Comparison of ENCODE assay signal across 8 mouse cellular contexts in the genomic region with DNA sequence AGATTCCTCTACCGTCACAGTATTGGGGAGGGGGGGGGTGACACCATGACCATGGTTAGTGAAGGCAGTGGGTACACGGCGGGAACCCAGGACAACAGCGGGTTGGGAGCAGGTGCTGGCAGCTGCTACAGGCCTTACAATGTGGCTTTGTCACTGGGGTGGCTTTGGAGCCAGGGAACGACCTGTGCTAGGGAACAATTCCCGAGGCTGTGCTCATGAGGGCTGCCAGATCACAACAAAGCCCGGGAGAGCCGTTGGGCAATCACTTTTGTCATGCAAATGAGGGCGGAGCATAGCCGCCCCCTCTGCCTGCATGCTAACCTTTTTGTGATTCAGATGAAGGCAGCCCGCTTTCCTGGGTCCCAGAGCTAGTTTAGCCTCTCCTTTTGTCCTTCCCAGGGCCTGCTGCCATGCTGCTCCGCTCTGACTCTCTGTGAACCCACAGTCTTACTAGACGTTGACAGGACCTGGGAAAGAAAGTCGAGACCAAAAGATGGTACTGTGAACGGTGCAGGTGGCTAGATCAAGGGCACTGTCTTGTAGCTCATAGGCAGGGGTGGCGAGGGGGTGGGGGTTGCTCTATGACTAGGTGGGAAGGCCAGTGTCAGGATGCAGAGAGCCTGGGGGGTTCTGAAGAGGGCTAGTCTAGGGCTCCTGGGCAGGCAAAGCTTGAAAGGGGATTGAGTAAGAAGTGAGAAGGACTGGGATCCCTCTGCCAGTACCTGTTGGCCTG. TPM values are rescaled to one million over a fixed set of nuclear protein-coding genes. Genes with fewer than 3 reads are reported as not detected.
DNase-seq lines count a peak whose midpoint lies in the region; ATAC-seq and TF ChIP-seq lines count a peak whose summit lies in the region.

No protein-coding gene starts in this region.

- H3K4me3 ChIP-seq in lung, adult 2 months (replicated peaks; ENCODE audit: extremely low read depth, low read depth, low read length): no peak overlapping the region
- no peak overlapping the region for H3K4me3 ChIP-seq in embryonic facial prominence, embryonic 15.5 days (replicated peaks)
- peak overlapping the region; percentile 17 for H3K4me3 ChIP-seq in midbrain, embryonic 11.5 days (ENCODE audit: low read depth, low read length)
- H3K4me3 ChIP-seq in thymus, adult 2 months (ENCODE audit: control insufficient read depth, insufficient read depth, low read length): no peak overlapping the region

- no peaks in the 10 kb centered on the region for H3K4me1 ChIP-seq in lung, adult 2 months (ENCODE audit: control insufficient read depth, insufficient read depth, low read length)
- H3K4me1 ChIP-seq in embryonic facial prominence, embryonic 15.5 days: peaks cover 11% of the 10 kb centered on the region; the same call in 1 of the 2 replicates
- peaks cover 34% of the 10 kb centered on the region for H3K4me1 ChIP-seq in midbrain, embryonic 11.5 days (ENCODE audit: control insufficient read depth, insufficient read depth, low read length)
- H3K4me1 ChIP-seq in thymus, adult 2 months (replicated peaks; ENCODE audit: control insufficient read depth, insufficient read depth, low read length): peaks cover 45% of the 10 kb centered on the region

- no peaks in the 10 kb centered on the region for H3K36me3 ChIP-seq in embryonic facial prominence, embryonic 15.5 days
- H3K36me3 ChIP-seq in midbrain, embryonic 11.5 days (ENCODE audit: control insufficient read depth, insufficient read depth, low read length): no peaks in the 10 kb centered on the region
- no peaks in the 10 kb centered on the region for H3K36me3 ChIP-seq in thymus, adult 2 months (ENCODE audit: control insufficient read depth, insufficient read depth, low read length)

- H3K4me2 ChIP-seq in embryonic facial prominence, embryonic 15.5 days (replicated peaks): no peak overlapping the region
- H3K4me2 ChIP-seq in midbrain, embryonic 11.5 days: peak overlapping the region; percentile 35

- no peak overlapping the region; the same call in 1 of the 2 replicates for H3K27ac ChIP-seq in embryonic facial prominence, embryonic 15.5 days (replicated peaks)
- peak overlapping the region; percentile 99 for H3K27ac ChIP-seq in midbrain, embryonic 11.5 days (ENCODE audit: low read depth, low read length)
- peak overlapping the region; percentile 46; the same call in 1 of the 2 replicates for H3K27ac ChIP-seq in thymus, adult 2 months (ENCODE audit: control insufficient read depth, insufficient read depth, low read length)

- WGBS in lung, adult 2 months: 48% methylated on average over 16 of the region's 16 CpGs
- WGBS in embryonic facial prominence, embryonic 15.5 days: 21% methylated on average over 16 of the region's 16 CpGs
- 5% methylated on average over 16 of the region's 16 CpGs for WGBS in midbrain, embryonic 11.5 days
- 39% methylated on average over 16 of the region's 16 CpGs for WGBS in thymus, adult 2 months

- no peak for TF ChIP-seq POLR2A in lung, adult 2 months (IDR thresholded peaks at IDR 0.05; ENCODE audit: borderline replicate concordance, extremely low read depth, low read depth, low read length)
- TF ChIP-seq POLR2A in thymus, adult 2 months (IDR thresholded peaks at IDR 0.05; ENCODE audit: control insufficient read depth, extremely low read depth, insufficient read depth, low read length, poor library complexity): no peak

- no peak overlapping the region for H3K9ac ChIP-seq in embryonic facial prominence, embryonic 15.5 days
- peak overlapping the region; percentile 62 for H3K9ac ChIP-seq in midbrain, embryonic 11.5 days (ENCODE audit: low read length)

- DNase-seq in lung, adult 2 months: peak; percentile 41
- DNase-seq in lung, postnatal 14 days: no peak
- DNase-seq in layer of hippocampus, postnatal 14 days (ENCODE audit: low spot score in 2 of 2): peak; percentile 53 to 87
- DNase-seq in midbrain, embryonic 11.5 days (ENCODE audit: low spot score, missing footprints): peak; percentile 98
- DNase-seq in thymus, adult 2 months: peak; percentile 46
- DNase-seq in urinary bladder, adult 2 months (ENCODE audit: low spot score): no peak
- DNase-seq in spleen, postnatal 10 days (ENCODE audit: low spot score in 2 of 2): no peak

- ATAC-seq in embryonic facial prominence, embryonic 15.5 days (ENCODE audit: insufficient number of reproducible peaks, low FRiP score, low TSS enrichment, low read depth): peak; percentile 76
- ATAC-seq in midbrain, embryonic 11.5 days (ENCODE audit: low FRiP score): peak; percentile 95

- no peak for TF ChIP-seq CTCF in lung, adult 2 months (IDR thresholded peaks at IDR 0.05; ENCODE audit: insufficient read depth, low read length)
- TF ChIP-seq CTCF in thymus, adult 2 months (IDR thresholded peaks at IDR 0.05; ENCODE audit: borderline replicate concordance, control insufficient read depth, extremely low read depth, insufficient read depth, low read length, poor library complexity): no peak

- H3K27me3 ChIP-seq in embryonic facial prominence, embryonic 15.5 days: no peaks in the 10 kb centered on the region
- no peaks in the 10 kb centered on the region for H3K27me3 ChIP-seq in midbrain, embryonic 11.5 days (ENCODE audit: control insufficient read depth, insufficient read depth, low read length)
- no peaks in the 10 kb centered on the region for H3K27me3 ChIP-seq in thymus, adult 2 months (ENCODE audit: control insufficient read depth, insufficient read depth, low read length)

- H3K9me3 ChIP-seq in embryonic facial prominence, embryonic 15.5 days (replicated peaks): no peaks in the 10 kb centered on the region
- H3K9me3 ChIP-seq in midbrain, embryonic 11.5 days (ENCODE audit: control insufficient read depth, low read length): no peaks in the 10 kb centered on the region

RNA-seq across cellular contexts. Expression of gene Klf13, which starts 18.4 kb away (rescaled TPM):
- 88.4 and 109 TPM in 2 replicates for polyA plus RNA-seq in lung, adult 2 months (2012; rRNA removed)
- 39.2 and 39.9 TPM in 2 replicates for polyA plus RNA-seq in embryonic facial prominence, embryonic 15.5 days (2015; fragmentation: Nextera tagmentation; extraction: Ambion mirVana)
- 100 to 1,000 TPM; 170 to 173 TPM for total RNA-seq in layer of hippocampus, postnatal 14 days (2021)
- 31.5 and 32.0 TPM in 2 replicates for polyA plus RNA-seq in midbrain, embryonic 11.5 days (2014; fragmentation: Nextera tagmentation; extraction: Ambion mirVana)
- polyA plus RNA-seq in thymus, adult 2 months (2012; rRNA removed): 172 and 234 TPM in 2 replicates
- polyA plus RNA-seq in urinary bladder, adult 2 months (2012; rRNA removed): 13.0 and 21.9 TPM in 2 replicates

RNA-seq across cellular contexts. Expression of gene E030018B13Rik, which starts 40.5 kb away (rescaled TPM):
- polyA plus RNA-seq in lung, adult 2 months (2012; rRNA removed): not detected in 2 replicates
- 0.16 and 0.22 TPM in 2 replicates for polyA plus RNA-seq in embryonic facial prominence, embryonic 15.5 days (2015; fragmentation: Nextera tagmentation; extraction: Ambion mirVana)
- not detected for total RNA-seq in layer of hippocampus, postnatal 14 days (2021)
- polyA plus RNA-seq in midbrain, embryonic 11.5 days (2014; fragmentation: Nextera tagmentation; extraction: Ambion mirVana): 0.14 TPM in 1 of 2 replicates, not detected in the other
- polyA plus RNA-seq in thymus, adult 2 months (2012; rRNA removed): not detected in 2 replicates
- polyA plus RNA-seq in urinary bladder, adult 2 months (2012; rRNA removed): not detected in 2 replicates

Comparison
In these comparisons a context has a peak if more than half of its experiments do, and no peak if none do; other contexts are left out.
1. DNase-seq: peak in lung, adult 2 months (single experiment), layer of hippocampus, postnatal 14 days (2 of 2), midbrain, embryonic 11.5 days (single experiment) and thymus, adult 2 months (single experiment); none in lung, postnatal 14 days (single experiment), urinary bladder, adult 2 months (single experiment) and spleen, postnatal 10 days (0 of 2).